In the genomic region with DNA sequence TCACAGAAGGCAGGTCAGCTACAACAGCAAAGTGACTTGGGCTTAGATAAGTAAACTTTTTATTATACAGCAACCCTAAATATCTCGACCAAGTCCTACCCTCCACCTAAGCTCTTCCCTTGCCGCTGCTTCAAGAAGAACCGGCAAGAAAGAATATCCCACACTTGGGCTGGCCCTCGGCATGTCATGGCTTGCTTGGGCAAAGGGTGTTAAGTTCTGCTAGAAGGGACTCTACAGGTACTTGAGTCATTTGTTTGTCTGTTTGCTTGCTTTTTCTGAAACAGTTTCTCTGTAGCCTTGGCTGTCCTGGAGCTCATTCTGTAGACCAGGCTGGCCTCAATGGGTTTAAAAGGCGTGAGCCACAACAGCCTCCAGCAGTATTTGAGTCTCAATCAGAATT, we compare ENCODE assay signal across 26 mouse cellular contexts. TPM values are rescaled to one million over a fixed set of nuclear protein-coding genes. Genes with fewer than 3 reads are reported as not detected.
DNase-seq lines count a peak whose midpoint lies in the region; ATAC-seq lines count a peak whose summit lies in the region.
"Had no signal": no experiment of that assay in that cellular context is flagged by ENCODE, and none has a peak within 500 bp of the region (broad histone marks: within the 10 kb centered on the region; RNA-seq: fewer than 3 reads in every experiment).

No protein-coding gene starts in this region.

- no peaks in the 10 kb centered on the region for H3K9me3 ChIP-seq in stomach, embryonic 15.5 days
- H3K9me3 ChIP-seq: embryonic facial prominence, embryonic 12.5 days; heart, embryonic 10.5 days; intestine, embryonic 15.5 days; limb, embryonic 15.5 days; liver, embryonic 15.5 days; midbrain, embryonic 10.5 days; neural tube, embryonic 12.5 days had no signal

- peak overlapping the region; percentile 8; the same call in 1 of the 2 replicates for H3K27ac ChIP-seq in stomach, embryonic 15.5 days
- H3K27ac ChIP-seq: embryonic facial prominence, embryonic 12.5 days; heart, embryonic 10.5 days; hindbrain, embryonic 14.5 days; intestine, embryonic 15.5 days; kidney, postnatal 0 days; limb, embryonic 15.5 days; liver, embryonic 15.5 days; macrophage; midbrain, embryonic 10.5 days; neural tube, embryonic 12.5 days had no signal

- no peak overlapping the region for H3K4me3 ChIP-seq in stomach, embryonic 15.5 days (replicated peaks)
- H3K4me3 ChIP-seq: embryonic facial prominence, embryonic 12.5 days; heart, embryonic 10.5 days; intestine, embryonic 15.5 days; limb, embryonic 15.5 days; liver, embryonic 15.5 days; midbrain, embryonic 10.5 days; neural tube, embryonic 12.5 days had no signal

- WGBS in stomach, embryonic 15.5 days = 38% methylated on average over 5 of the region's 5 CpGs

- no peaks in the 10 kb centered on the region for H3K27me3 ChIP-seq in stomach, embryonic 15.5 days (replicated peaks)
- H3K27me3 ChIP-seq: embryonic facial prominence, embryonic 12.5 days; intestine, embryonic 15.5 days; limb, embryonic 15.5 days; liver, embryonic 15.5 days; neural tube, embryonic 12.5 days had no signal

- DNase-seq in heart, adult 11 months = peak; percentile 59
- no peak for DNase-seq in heart, adult 9 months (ENCODE audit: low spot score in 2 of 2)
- DNase-seq in testis, postnatal 10 days (ENCODE audit: low spot score) = peak; percentile 33
- DNase-seq in testis, postnatal 14 days (ENCODE audit: low spot score) = no peak
- no peak for DNase-seq in adipocyte (ENCODE audit: low spot score)
- DNase-seq in adrenal gland, postnatal 10 days = no peak
- DNase-seq: cerebellum, adult 9-10 months; gastrocnemius, postnatal 36 days; right cerebral cortex, adult 18-20 months had no signal

- no peak overlapping the region for H3K4me2 ChIP-seq in stomach, embryonic 15.5 days
- H3K4me2 ChIP-seq: embryonic facial prominence, embryonic 12.5 days; hindbrain, embryonic 14.5 days; intestine, embryonic 15.5 days; limb, embryonic 15.5 days; liver, embryonic 15.5 days; neural tube, embryonic 12.5 days had no signal

- no peak overlapping the region for H3K9ac ChIP-seq in stomach, embryonic 15.5 days
- H3K9ac ChIP-seq: embryonic facial prominence, embryonic 12.5 days; hindbrain, embryonic 14.5 days; intestine, embryonic 15.5 days; limb, embryonic 15.5 days; liver, embryonic 15.5 days; neural tube, embryonic 12.5 days had no signal

- H3K36me3 ChIP-seq in stomach, embryonic 15.5 days = no peaks in the 10 kb centered on the region
- H3K36me3 ChIP-seq: embryonic facial prominence, embryonic 12.5 days; intestine, embryonic 15.5 days; limb, embryonic 15.5 days; liver, embryonic 15.5 days; neural tube, embryonic 12.5 days had no signal

- ATAC-seq in stomach, embryonic 15.5 days (ENCODE audit: insufficient read depth, low FRiP score, low read depth) = no peak
- ATAC-seq: forebrain, embryonic 16.5 days; intestine, embryonic 15.5 days had no signal

- 0 out of 2 replicates have a peak, but pooled peaks cover 6% of the 10 kb centered on the region for H3K4me1 ChIP-seq in stomach, embryonic 15.5 days

RNA-seq across cellular contexts. Expression of a gene that starts 3.7 kb away (rescaled TPM):
- 92.8 and 95.6 TPM in 2 replicates for polyA plus RNA-seq in stomach, embryonic 15.5 days (2015; fragmentation: Nextera tagmentation; extraction: Ambion mirVana)
- 100 to 1,000 TPM; 105 to 131 TPM for total RNA-seq in adrenal gland, postnatal 10 days (2021)

RNA-seq across cellular contexts. Expression of a gene that starts 42.9 kb away (rescaled TPM):
- 146 and 152 TPM in 2 replicates for polyA plus RNA-seq in stomach, embryonic 15.5 days (2015; fragmentation: Nextera tagmentation; extraction: Ambion mirVana)
- 100 to 1,000 TPM; 172 to 192 TPM for total RNA-seq in adrenal gland, postnatal 10 days (2021)

RNA-seq across cellular contexts. Expression of a gene that starts 43.0 kb away (rescaled TPM):
- 9.6 and 11.2 TPM in 2 replicates for polyA plus RNA-seq in stomach, embryonic 15.5 days (2015; fragmentation: Nextera tagmentation; extraction: Ambion mirVana)
- 10 to 100 TPM; 22.5 to 24.2 TPM for total RNA-seq in adrenal gland, postnatal 10 days (2021)

RNA-seq across cellular contexts. Expression of a gene that starts 51.2 kb away (rescaled TPM):
- polyA plus RNA-seq in stomach, embryonic 15.5 days (2015; fragmentation: Nextera tagmentation; extraction: Ambion mirVana) = 1.8 and 2.1 TPM in 2 replicates
- not detected for total RNA-seq in adrenal gland, postnatal 10 days (2021)
- total RNA-seq: common myeloid progenitor, adult 5-6 weeks; gastrocnemius, postnatal 36 days; layer of hippocampus, adult 18-20 months; layer of hippocampus, postnatal 25 days; left cerebral cortex, postnatal 10 days had no signal
- polyA plus RNA-seq: small intestine, adult 2 months had no signal

Comparison
In these comparisons a context has a peak if more than half of its experiments do, and no peak if none do; other contexts are left out.
1. DNase-seq: peak in heart, adult 11 months (single experiment) and testis, postnatal 10 days (single experiment); none in heart, adult 9 months (0 of 2), testis, postnatal 14 days (single experiment), adipocyte (single experiment) and adrenal gland, postnatal 10 days (single experiment).